Mouse (Mus musculus) layer of hippocampus, adult 18-20 months (tissue): ENCODE measurements around the gene Sorcs2. TPM values are rescaled to one million over a fixed set of nuclear protein-coding genes. Genes with fewer than 3 reads are reported as not detected.

Experiments used
- DNase-seq, 2 experiments: peaks; one replicate each; pipeline ENCODE4 v3.0.0; 2022; ENCODE audit warnings: low spot score in 2 of 2
- microRNA-seq, 2 experiments: library from miRNA; unstranded; fragments of <30 nt; microRNA quantifications; one replicate each; pipeline ENCODE4 v1.2.0; 2021
- total RNA-seq, 2 experiments: library from RNA; stranded (reverse); gene quantifications; 2 replicates each; pipeline ENCODE4 v1.2.3; 2021

Gene Sorcs2
- total RNA-seq, 2 experiments from 2014 or later = 41.0 to 49.9 TPM

DNA sequence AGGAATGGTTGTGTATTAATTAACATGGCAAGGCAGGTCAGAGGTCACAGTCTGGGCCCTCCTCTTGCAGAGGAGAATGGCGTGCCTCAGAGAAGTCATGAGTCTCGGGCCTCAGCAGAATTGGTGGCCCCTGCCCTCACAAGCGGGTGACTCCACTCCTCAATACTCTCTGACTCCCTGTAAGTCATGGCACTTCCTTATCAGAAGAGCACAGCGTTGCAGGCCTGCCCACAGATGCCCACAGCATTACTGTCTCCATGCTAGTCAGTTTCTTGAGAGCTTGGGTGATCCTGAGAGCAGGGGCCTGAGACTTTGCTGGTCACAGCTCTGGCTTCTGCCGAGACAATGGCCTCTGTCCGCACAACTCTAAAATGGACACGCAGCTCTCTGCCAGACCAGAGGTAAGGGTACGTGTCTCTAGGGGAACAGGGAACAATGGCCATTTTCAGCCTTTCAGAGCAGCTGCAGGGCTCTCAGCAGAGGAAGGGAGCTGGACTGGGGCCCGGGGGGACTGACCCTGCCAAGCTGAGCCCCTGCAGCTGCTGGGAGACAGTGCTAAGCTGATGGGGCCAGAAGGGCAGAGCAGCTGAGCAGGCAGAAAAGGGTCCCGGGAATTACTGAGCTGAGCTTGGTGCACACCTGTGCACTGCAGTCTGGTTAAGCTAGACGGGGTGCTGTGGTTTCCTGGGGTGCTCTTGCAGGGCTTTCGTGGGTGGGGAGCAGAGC is 427.4 kb downstream of the Sorcs2 start:
- DNase-seq = peak in 1 of 2 experiments; percentile 67

- DNase-seq = no peak
Measured at GRCm38 (mm10) chr5:35969857-35970256, 428.1 kb downstream of the Sorcs2 start.

Small RNA genes within 50 kb of the gene (microRNA-seq; reads per million reads assigned to microRNA genes)
- 704 to 1,064 reads per million in 2 experiments for gene Mir7689

Other genes with a start within 250 kb of the Sorcs2 start
- gene Psapl1, start 194.1 kb downstream of the Sorcs2 start, total RNA-seq = not detected
- 10 to 100 TPM; 23.0 to 23.5 TPM for gene Grpel1, start 66.9 kb upstream of the Sorcs2 start, total RNA-seq
- 10 to 100 TPM; 39.9 to 42.0 TPM for gene Tada2b, start 86.1 kb upstream of the Sorcs2 start, total RNA-seq
- gene Ccdc96, start 86.4 kb upstream of the Sorcs2 start, total RNA-seq = 1 to 10 TPM; 1.1 to 1.2 TPM
- 10 to 100 TPM; 82.2 to 92.2 TPM for gene Tbc1d14, start 195.1 kb upstream of the Sorcs2 start, total RNA-seq